Mouse (Mus musculus): ENCODE data around the gene Krtap1-4.

- no peak for TF ChIP-seq TAL1 (IDR thresholded peaks at IDR 0.05; ENCODE audit: low read length)
- TF ChIP-seq GATA1 (IDR thresholded peaks at IDR 0.05; ENCODE audit: low read length): no peak
Observed at GRCm38 (mm10) chr11:99574106-99574505, 9.3 kb downstream of the Krtap1-4 start.

Data from erythroblast, embryonic 14.5 days (primary cell).